Mouse (Mus musculus): ENCODE measurements around the gene Lkaaear1.

The Lkaaear1 gene

DNA sequence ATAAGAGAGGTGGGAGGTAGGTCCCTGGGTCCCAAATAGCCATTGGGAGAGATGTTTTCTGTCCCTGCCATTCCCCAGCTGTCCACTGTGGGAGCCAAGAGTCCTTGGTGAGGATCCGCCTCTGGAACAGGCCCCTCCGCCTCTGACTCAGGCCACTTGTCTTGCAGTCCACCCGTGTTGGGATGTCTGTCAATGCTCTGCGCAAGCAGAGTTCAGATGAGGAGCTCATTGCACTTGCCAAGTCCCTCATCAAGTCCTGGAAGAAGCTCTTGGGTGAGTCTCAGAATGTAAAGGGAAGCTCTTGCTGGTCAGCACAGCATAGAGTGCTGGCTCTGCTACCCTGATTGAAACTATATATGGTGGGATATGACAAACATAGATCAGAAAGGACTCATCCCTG, 14.9 kb downstream of the Lkaaear1 start:
- no peak for DNase-seq (ENCODE audit: low spot score in 2 of 2)

DNA sequence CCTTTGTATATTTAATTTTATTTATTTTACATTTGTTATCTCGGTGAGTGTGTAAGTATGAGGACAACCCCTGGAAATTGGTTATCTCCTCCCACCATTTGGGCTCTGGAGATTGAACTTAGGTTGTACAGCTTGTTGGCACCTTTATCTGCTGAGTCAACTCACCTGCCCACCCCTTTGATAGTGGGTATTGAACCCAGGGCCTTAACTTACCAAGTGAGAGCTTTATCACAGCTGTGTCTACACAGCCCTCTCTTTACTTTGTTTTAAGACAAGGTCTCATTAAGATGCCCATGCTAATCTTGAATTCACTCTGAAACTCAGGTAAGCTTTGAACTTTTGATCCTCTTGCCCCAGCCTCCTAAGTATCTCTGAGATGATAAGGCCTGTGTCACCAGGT, 16.3 kb downstream of the Lkaaear1 start:
- DNase-seq (ENCODE audit: low spot score in 2 of 2): no peak

DNA sequence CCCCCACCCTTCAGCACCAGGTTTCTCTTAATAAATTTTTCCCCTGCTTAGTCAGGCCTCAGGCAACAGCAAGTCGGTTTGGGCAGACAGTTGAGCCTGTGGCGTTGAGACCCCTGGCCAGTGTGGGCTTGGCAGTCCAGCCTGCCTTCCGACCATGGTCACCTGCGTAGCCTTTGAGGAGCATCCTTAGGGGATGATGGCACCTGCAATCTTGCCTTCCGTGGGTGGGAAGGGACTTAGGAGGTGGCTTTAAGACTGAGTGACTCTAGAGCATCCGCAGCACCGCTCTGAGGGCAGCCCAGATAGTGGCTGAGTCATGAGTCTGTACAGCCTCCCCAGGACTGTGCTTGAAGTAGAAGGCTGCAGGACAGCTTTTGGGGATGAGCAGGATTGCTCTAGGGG, 17.5 kb downstream of the Lkaaear1 start:
- no peak for DNase-seq (ENCODE audit: low spot score in 2 of 2)

DNA sequence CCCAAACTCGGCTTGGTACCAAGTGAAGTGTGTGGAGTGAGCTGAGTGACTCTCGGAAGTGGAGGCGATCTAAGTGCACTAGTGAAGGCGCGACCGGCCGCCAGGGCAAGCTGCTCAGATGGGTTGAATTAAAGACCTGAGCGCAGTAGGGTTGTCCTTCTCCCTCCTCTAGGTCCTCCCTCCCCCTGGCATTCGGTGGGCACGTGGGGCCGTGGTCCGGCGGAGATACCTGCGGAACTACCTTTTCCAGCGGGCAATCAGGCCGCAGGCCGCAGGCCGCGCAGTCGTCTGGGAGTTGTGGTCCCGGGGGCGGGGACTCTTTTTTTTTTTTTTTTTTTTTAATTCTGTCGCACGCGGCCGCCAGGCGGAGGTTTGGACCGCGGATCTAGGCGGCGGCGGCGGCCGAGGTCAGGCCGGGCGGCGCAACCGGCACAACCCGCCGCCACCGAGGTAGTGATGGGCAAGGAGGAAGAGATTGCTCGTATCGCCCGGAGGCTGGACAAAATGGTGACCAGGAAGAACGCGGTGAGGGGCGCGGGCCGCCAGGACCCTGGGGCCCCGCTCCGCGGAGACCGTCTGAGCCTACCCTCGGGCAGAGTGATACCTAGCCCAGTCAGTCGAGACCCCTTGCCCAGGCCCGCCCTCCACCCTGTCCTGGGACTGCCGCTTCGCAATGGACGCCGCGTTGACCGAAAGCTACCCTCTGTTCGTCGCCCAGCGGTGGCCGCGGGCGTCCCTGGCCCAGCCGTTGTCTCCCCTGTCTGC, 18.1 kb downstream of the Lkaaear1 start, which contains the start of gene Tcea2:
Gene Tcea2 (plus strand): TSS at position 360 of the 765 bp plus-strand sequence.
- DNase-seq (ENCODE audit: low spot score in 2 of 2): peak; percentile 48 to 59

DNA sequence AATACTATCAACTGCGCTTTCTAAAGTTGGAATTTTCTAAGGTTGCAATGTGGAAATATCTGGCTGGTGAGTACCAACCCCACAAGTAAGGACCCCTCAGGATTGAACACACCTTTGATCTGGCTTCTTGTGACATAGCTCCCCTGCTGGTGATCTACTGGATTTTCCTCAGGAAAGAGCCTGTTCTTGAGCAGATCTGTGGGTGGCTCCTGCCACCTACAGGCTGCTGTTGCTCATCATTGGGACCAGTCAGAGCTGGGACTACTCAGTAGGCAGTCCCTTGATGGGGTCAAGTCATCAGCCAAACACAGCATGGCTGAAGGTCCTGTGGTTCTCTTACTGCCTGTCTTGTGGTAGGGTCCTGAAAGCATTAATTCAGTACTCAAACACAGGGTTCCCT, 19.5 kb downstream of the Lkaaear1 start:
- peak; percentile 60 to 68 for DNase-seq (ENCODE audit: low spot score in 2 of 2)

DNA sequence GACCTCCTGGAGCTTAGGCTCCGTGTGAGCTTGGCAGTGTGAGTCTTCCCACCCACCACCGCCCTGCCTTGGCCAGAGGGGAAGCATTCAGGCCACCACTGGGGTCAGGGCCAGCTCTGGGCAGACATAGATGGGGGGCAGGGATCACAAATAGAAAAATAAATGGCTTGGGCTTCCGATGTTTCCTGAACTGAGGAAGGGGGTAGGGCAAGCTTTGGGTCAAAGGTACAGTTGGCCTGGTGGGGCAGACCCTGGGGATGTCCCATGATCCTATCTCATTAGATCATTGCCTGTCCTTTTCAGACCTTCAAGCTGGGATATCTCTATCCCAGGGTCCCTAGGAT, 20.5 kb downstream of the Lkaaear1 start:
- DNase-seq (ENCODE audit: low spot score in 2 of 2): no peak

DNA sequence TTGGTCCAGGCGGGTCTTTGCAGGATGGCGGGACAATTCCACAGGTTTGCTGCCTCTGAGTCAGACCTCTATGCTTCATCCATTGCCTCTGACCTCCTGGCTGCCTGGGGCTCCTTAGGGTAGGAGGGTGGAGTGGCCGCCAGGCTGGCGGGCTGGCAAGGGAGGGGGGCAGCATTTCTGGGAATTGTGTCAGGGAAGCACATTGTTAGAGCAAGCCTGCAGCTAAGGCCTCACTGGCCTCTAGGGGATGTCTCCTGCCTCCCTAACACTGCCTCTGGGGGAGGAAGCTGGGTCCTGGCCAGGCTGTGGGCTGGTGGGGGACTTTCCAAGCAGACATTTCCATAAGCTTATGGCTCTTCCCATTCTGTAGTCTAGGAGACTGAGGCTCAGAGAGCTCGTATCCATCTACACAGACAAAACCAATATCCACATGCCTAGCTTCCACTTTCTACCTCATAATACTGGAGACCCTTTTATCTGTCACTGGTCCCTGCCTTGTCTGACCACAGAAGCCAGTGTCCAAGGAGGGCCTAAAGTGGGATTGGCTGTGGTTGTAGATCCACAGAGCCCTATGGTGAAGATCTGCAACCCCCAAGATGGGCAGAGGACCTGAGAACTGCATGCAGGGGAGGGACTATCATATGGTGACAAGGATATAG, 21.0 kb downstream of the Lkaaear1 start:
- DNase-seq (ENCODE audit: low spot score in 2 of 2): no peak

DNA sequence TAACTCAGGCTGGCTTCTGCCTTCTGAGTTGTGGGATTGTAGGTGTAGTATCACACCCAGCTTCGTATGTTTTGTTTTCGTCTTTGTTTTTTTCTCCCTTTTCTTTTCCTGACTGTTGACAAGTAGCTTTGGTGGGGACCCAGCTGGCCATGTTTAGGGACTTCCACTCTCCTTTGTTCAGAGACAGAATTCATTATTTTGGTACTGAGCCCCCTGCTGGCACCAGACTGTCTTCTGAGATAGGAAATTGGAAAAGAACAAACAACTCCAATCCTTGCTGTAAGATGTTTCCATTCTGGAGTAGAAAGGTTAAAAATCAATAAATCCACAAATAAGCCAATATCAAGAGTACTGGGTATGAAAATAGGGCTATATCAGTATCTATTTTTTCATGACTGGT, 21.8 kb downstream of the Lkaaear1 start:
- DNase-seq (ENCODE audit: low spot score in 2 of 2): no peak

DNA sequence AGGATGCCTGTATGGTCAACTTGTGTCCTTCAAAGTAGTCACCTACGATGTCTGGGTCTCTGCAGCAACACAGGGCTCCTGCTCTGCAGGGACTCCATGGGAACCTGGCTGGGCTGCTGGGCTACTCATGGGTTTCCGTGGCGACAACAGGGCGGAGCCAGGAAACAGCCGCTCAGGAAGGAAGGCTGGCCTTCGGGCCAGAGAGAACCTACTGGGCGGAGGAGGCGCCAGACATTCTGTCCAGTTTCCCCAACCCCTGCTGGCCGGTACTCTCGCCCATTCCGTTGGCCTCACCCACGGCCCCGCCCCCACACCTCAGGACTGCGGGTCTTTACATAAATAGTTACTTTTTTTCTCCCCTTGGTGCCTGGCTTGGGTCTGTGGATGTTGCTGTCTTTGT, 22.8 kb downstream of the Lkaaear1 start:
- DNase-seq (ENCODE audit: low spot score in 2 of 2): no peak

DNA sequence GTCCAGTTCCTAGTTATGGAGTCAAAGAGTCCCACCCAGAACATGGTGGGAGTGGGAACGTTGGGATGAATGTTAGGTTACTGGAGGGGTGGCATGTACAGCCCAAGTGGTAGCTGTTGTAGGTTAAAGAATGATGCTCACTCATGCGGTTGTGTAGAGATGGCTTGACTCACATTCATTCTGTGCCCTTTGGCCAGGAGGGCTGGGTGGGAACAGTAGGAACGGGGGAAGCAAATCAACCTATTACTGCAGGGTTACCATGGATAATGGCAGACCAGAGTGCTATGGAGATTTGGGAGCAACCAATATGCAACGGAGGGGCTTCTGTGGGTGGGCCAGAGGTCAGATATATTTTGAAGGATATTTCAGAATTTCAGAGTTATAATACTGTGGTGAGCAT, 23.3 kb downstream of the Lkaaear1 start:
- DNase-seq (ENCODE audit: low spot score in 2 of 2): no peak

DNA sequence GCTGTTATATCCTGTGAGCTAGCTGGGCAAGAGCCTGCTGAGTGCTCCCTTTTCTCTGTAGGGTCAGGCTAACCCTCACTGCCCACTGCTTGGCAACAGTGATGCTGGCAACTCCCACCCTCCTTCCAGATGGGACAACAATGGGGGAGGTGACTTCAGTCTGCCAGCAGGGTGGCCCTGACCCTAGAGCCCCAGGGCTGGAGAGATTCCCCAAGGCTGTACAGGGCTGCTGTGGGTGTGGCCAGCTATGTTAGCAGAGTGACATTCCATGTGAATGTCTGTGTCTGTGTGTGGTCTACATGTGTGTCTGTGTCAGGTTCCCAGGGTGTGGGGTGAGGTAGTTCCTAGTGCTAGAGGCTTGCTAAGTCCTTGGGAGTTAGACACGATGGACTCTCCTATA, 24.7 kb downstream of the Lkaaear1 start:
- DNase-seq (ENCODE audit: low spot score in 2 of 2): no peak

DNA sequence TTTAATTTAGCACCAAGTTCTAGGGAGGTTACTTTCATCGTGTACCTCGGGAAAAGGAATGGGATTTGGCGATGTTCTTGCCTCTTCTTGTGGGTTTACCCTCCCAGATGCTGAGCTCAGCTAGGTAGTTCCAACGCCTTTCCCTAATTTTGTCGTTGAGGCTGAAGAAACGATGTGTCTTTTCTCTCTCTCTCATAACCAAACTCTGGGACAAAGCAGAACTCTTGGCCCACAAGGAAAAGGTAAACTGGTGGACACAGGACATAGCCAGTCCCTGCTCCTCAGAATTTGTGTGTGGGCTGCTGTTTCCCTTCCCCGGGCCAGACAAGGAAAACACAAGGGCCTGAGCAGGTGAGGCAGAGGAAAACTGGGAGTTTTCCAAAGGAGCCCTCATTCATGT, 26.3 kb downstream of the Lkaaear1 start:
- DNase-seq (ENCODE audit: low spot score in 2 of 2): no peak

DNA sequence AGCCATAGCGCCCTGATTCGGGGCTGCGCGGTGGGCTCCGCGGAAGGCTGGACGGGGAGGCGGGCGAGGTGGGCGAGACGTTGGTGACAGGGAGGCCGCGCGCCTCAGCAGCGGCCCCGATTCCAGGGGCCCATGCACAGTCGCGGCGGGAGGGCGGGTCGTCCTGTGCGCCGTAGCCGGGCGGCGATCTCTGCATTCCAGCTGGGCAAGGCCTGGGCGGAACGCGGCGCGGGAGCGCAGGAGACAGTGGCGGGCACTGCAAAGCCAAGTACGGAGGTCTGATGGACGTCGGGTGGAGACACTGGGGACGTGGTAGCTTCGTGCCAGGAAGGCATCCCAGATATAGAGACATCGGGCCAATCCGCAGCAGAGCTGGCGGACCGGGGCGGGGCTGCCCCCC, 26.9 kb downstream of the Lkaaear1 start, which contains the start of gene Sox18:
Gene Sox18 (minus strand): TSS at position 315 of the 400 bp plus-strand sequence.
- DNase-seq (ENCODE audit: low spot score in 2 of 2): no peak

DNA sequence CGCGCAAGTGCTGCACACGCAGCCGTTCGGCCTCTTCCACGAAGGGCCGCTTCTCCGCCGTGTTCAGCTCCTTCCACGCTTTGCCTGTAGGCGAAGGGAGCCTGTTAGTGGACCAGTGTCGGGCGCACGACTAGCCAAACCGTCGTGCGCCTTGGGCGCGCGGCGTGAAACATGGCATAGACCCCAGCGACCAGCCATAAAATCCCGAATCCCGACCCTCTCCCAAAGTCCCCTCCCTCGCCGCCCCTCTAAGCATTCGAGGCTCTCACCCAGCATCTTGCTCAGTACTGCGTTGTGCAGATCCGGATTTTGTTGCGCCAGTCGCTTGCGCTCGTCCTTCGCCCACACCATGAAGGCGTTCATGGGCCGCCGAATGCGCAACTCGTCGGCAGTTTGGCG, 27.3 kb downstream of the Lkaaear1 start:
- no peak for DNase-seq (ENCODE audit: low spot score in 2 of 2)

DNA sequence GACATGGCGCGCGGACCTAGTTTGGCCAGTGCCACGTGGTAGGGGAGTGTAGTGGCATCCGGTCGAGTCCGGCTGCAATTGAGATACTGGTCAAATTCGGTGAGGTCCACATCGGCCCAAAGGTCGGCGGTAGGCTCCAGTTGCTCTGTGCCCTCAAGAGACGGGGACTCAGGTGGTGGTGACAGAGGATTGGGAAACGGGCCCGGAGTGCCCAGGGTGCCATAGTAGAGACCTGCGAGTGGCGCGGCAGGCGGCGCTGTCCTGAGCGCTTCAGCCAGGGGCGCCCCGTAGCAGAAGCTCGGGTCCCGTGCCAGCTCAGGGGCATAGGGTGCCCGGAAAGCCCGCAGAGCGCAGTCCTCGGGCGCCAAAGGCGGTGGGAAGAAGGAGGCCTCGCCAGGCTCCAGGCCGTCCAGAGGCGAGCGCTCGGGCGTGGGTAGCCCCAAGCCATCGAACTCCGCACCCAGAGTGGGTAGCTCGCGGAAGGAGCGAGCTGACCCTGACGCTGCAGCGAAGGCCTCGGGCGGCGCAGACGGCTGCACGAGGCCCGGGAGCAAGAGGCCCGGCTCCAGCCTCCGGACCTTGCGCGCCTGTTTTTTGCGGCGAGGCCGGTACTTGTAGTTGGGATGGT, 27.8 kb downstream of the Lkaaear1 start:
- DNase-seq (ENCODE audit: low spot score in 2 of 2): no peak

DNA sequence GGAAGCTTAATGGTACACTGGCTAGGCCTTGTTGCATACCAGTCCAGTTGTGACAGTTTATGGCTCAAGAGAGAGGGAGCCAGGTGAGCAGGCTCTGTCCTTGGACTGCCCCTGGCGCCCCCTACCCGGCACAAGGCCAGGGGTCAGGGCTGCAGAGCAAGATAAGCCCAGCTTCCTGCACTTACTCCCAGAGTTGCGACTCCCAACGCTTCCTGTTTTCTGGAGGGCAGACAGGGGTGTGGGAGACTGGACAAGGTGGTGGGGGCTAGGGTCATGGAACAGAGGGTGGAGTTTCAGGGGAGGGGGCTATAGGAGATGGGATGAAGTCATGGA, 35.0 kb downstream of the Lkaaear1 start:
- DNase-seq (ENCODE audit: low spot score in 2 of 2): no peak

DNA sequence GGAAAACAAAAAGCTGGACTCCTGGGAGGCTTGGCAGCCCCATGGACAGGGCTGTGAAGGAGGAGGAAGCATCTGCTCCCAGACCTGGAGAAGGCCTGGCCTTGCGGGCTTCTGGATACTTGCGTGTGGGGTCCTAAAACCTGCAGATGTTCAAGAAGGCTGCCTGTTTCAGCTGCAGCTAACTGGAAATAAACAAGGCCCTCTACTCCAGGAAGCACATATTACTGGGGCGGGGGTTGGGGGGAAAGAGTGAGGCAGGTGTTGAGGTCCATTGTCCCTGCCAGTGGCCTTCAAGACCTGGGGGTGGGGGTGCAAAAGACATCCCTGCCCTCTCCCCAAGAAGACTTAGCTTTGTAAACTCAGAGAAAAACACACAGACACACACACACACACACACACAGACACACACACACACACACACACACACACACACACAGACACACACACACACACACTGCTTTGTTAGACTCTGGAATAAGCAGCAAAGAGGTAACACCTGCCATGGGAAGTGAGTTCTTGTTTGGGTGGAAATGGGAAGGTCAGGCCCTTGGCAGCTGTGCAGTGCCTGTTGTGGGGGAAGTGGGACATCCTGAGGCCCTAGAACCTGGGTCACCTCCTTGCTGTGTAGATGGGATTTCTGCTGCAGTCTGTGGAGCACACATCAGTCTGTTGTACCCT, 35.5 kb downstream of the Lkaaear1 start:
- no peak for DNase-seq (ENCODE audit: low spot score in 2 of 2)

DNA sequence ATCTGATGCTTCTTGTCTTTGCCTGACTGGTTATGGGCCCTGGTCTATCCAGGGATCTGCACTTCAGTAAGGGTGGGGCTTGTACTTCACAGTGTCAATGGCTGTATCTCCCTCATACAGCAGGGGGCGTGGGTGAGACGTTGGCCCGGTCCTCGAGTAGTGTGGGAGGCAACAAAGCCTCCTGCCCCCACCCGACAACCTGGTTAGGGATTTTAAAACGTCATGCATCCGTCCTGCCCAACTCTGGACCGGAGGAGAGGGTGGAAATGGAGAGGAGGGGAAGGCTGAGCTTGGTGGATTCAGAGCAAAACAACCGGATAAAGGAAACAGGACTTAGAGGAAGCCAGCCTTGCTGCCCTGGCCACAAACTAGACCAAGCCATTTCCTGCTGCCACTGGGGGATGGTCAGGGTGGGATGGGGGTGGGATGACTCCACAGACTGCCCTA, 38.6 kb downstream of the Lkaaear1 start:
- peak; percentile 60 to 76 for DNase-seq (ENCODE audit: low spot score in 2 of 2)

DNA sequence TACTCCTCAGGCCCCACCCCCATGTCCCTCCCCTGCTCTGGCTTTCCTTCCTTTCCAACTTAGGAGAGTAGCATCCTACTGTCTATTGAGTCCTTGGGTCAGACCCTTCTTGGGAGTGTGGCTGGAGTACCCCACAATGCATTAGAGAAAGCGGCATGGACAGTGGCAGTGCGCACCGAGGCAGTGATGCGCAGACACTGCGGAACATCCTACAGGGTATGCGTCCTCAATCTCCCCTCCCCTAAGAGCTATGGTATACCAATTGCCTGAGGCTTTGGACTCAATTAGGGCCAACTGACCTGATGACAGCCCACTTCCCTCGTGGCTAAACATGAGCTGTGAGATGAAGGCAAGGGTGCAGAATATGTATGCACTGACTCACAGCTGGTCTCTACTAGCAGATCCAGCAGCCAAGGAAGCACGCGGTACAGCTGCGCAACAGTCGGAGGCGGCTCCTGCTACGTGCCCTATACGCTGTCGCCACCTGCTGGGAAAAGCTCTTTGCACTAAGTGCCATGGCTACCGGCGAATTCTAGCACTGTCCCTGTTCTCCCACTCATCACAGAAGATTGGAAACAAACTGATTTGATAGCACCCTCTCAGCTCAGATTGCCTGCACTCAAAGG, 39.2 kb downstream of the Lkaaear1 start:
- DNase-seq (ENCODE audit: low spot score in 2 of 2): peak in 1 of 2 experiments; percentile 46

DNA sequence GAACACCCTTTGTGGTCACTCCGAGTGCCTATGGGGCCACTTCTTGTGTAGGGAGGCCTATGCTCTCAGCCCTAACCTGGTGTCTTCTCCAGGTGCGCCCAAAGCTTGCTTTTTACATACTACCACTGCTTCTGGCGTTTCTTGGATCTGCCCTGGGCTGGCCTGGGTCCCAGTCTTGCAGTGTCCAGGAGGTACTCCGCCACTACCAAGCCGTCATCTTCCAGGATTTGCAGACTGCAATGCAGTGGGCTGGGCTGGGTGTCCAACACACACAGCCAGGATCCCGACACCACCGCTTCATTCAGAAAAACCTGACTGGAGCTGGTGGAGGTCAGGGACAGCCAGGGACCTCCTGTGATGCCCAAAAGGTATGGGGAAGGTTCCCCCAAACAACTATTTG, 39.7 kb downstream of the Lkaaear1 start:
- no peak for DNase-seq (ENCODE audit: low spot score in 2 of 2)

DNA sequence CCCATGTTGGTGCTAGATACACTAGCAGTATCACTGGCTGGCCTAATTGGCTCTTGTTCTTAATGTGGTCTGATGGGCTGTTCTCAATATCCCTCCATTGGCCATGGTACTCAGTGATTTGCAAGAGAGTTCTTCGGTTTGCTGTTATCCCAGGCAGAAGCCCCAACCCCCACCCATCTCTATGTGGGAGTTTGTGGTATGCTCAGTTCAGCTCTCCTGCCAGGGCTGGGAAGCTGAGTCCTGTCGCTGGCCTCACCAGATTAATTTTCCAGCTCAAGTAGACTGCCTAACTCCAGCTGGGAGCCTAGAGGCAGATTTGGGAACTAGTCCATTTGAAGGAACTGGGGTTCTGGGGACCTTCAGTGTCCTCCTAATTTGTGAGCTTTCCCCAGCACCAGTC, 40.8 kb downstream of the Lkaaear1 start:
- no peak for DNase-seq (ENCODE audit: low spot score in 2 of 2)

DNA sequence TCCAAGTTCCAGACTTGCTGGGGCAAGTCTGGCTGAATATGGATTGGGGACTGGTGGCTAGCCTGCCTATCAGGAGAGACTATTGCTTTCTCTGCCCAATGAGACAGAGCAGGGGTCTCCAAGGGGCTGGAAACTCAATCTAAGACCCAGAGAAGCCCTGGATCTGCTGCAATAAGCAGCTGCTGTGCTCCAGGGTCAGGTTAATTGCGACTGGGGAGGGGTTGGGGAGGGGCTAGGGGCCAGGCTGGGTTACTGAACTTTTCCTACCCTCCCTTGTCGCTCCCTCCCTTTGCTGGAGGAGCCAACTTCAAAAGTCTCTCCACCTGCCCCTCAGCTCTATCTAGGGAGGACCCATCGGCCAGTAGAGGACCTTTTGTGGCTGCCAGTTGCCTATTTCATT, 41.5 kb downstream of the Lkaaear1 start, which contains the start of gene Gm29797:
Gene Gm29797 (plus strand): TSS at position 301 of the 400 bp plus-strand sequence.
- no peak for DNase-seq (ENCODE audit: low spot score in 2 of 2)
